Mouse (Mus musculus) C2C12 (cell line): ENCODE data around the gene Pygo2.

Experiments
- CEBPB ChIP-seq: IDR thresholded peaks from one replicate; pipeline ENCODE4 v1.6.1; 2011; ENCODE audit warnings: low read depth, mild to moderate bottlenecking, control low read depth, moderate library complexity
- CTCF ChIP-seq: IDR thresholded peaks from one replicate; pipeline ENCODE4 v1.5.1; 2011; ENCODE audit not compliant: control insufficient read depth, insufficient read depth, insufficient read length
- FOSL1 ChIP-seq: IDR thresholded peaks from one replicate; pipeline ENCODE4 v1.8.0; 2011; ENCODE audit warnings: mild to moderate bottlenecking, low read length; ENCODE audit not compliant: poor library complexity, insufficient read depth, severe bottlenecking
- MAX ChIP-seq: IDR thresholded peaks from one replicate; pipeline ENCODE4 v1.6.1; 2011; ENCODE audit warnings: mild to moderate bottlenecking, control low read depth
- MYOG ChIP-seq: IDR thresholded peaks from one replicate; pipeline ENCODE4 v1.6.1; 2011; ENCODE audit not compliant: control insufficient read depth, insufficient read length; ENCODE audit errors: extremely low read depth
- USF1 ChIP-seq: IDR thresholded peaks from one replicate; pipeline ENCODE4 v1.6.1; 2011; ENCODE audit warnings: low read depth, mild to moderate bottlenecking, control low read depth, moderate library complexity

DNA sequence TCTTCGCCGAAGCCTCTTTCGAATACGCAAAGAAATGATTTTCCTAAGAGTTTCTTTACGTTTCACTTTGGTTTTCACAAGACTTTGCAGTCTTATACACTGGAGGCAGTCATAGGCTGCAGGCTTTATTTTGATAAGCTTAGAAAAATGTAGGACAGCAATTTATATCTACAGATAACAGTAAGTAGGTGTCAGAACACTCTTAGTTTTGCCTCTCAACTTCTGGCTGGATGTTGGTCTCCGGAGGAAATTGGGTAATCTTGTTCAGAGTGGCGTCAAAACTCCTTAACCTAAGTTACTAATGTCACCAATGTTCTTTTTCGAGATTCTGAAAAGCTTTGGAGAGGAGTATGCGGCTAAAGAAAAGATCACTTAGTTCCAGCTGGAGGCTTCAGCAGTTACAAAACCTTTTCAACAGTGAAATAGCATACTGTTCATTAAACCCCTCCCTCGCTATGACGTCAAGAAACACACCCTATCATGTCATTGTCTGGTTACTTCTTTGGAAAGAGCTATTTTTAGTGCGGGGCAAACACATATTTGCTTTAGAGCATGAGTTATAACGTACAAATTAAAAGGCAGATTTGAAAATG lies 28.5 kb downstream of the Pygo2 start:
- TF ChIP-seq MYOG = no peak
- no peak for TF ChIP-seq CEBPB
- TF ChIP-seq CTCF = no peak
- TF ChIP-seq MAX = no peak
- TF ChIP-seq USF1 = no peak
- no peak for TF ChIP-seq FOSL1
